Mouse (Mus musculus) ovary, postnatal 10 days (tissue): Measurements from ENCODE around the gene Hist1h2ae.
"Not testable (repeated sequence)": the region's sequence is repeated elsewhere in the genome, so short reads cannot be mapped to it uniquely, and the experiment has no call there.

Source experiments
- DNase-seq: peaks from one replicate; pipeline ENCODE4 v3.0.0; 2022; ENCODE audit warnings: low spot score

The Hist1h2ae gene

GRCm38 (mm10) chr13:23583387-23584068 is 12.5 kb upstream of the Hist1h2ae start:
- DNase-seq = no peak

- no peak for DNase-seq
Measured at GRCm38 (mm10) chr13:23582219-23583056, 11.4 kb upstream of the Hist1h2ae start.

DNA sequence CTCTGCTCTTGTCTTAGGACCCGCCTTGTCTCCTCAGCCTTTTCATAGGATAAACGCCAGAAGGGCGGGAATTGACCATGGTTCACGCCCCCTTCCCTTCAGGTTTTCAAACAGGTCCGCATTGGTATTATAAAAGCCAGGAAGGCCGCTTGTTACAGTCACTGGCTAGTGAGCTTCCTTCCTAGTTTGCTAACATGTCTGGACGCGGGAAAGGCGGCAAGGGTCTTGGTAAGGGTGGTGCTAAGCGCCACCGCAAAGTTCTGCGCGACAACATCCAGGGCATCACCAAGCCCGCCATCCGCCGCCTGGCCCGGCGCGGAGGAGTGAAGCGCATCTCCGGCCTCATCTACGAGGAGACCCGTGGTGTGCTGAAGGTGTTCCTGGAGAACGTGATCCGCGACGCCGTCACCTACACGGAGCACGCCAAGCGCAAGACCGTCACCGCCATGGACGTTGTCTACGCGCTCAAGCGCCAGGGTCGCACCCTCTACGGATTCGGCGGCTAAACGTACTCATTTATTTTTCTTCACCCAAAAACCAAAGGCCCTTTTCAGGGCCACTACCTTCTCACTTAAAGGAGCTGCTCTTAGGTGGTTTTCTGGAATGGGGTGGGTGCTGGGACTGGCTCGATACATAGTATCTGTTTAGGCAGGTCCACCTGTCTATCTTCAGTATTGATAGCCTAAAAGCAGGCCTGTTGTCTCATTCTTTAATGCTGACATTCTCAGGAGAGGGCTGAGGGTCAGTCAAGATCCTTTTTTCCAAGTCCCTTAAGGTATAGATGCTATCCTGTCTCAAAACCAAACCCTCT is 10.6 kb upstream of the Hist1h2ae start, which contains the start of gene Hist1h4d:
Gene Hist1h4d (plus strand): TSS at position 191 of the 811 bp plus-strand sequence.
- DNase-seq = peak; percentile 97

- DNase-seq = no peak
Measured at GRCm38 (mm10) chr13:23577835-23578234, 6.8 kb upstream of the Hist1h2ae start.

DNA sequence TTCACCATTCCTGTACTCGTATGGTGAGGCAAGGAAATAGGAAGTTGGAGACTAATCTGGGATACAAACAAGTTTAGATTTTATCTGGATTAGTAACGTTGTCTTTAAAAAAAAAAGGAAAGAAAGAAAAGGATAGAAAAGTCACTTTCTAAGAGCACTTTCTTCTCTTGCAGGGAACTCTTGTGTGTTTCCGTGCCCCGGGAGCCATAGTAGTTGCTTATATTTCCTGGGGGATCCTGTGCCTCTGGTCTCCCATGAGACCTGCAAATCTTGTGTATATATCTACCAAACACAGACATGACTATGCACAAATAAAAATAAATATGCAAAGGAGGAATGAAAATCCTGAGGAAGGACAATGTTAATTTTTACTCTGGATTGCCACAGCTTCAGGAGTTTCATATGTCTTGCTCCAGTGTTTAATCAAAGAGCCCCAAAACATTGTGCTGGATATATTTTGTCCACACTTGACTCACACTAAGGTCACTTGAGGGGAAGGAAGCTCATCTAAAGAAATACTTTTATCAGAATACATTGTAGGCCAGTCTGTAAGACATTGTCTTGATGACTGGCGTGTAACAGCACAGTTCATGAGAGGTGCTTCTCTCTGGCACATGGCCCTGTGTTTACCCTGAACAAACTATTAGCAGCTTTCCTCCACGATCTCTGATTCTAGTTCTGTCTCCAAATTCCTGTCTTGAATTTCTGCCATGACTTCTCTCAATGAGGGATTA is 6.1 kb upstream of the Hist1h2ae start:
- DNase-seq = no peak

DNA sequence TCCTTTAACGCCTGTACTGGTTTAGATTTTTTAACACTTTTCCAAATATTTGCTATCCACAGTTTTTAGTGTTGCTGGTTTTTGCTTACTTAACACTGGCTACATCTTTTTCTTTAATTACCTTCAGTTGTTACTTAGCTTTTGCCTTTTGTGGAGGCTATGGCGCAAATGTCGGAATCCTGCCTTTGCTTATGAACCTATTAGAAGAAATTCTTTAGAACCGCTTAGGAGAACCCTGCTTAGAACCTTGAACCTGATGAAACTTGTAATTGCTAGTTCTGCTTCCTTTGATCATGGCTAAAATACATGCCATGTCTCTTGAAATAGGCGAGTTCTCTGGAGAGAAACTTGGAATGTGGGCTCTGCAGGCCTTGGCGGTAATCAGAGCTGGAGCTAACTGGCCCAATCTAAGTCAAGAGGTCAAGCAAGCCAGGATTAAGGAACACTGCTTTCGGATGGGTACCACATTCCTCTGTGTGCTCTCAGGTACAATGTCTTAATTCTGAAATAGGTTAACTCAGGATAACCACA is 5.4 kb upstream of the Hist1h2ae start:
- no peak for DNase-seq

- not testable (repeated sequence) for DNase-seq
Measured at GRCm38 (mm10) chr13:23575864-23576313, 4.9 kb upstream of the Hist1h2ae start.

GRCm38 (mm10) chr13:23575271-23575851 is 4.3 kb upstream of the Hist1h2ae start, which contains the start of gene Hist1h3d:
Gene Hist1h3d (plus strand): TSS chr13:23575763.
- no peak for DNase-seq

DNA sequence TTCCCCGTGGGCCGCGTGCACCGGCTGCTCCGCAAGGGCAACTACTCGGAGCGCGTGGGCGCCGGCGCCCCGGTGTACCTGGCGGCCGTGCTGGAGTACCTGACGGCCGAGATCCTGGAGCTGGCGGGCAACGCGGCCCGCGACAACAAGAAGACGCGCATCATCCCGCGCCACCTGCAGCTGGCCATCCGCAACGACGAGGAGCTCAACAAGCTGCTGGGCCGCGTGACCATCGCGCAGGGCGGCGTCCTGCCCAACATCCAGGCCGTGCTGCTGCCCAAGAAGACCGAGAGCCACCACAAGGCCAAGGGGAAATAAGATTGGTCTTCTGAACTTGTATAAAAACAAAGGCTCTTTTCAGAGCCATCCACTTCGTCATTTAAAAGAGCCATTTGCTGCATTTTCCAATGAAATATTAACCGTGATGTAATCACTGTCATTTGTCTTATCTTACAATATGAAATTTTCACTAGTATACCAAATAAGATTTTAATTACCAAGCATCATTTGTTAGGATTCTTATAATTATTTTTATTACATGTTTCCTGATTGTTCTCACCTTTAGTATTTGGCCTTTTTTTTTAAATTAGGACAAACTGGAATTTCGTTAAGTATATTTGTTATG is 3.6 kb upstream of the Hist1h2ae start:
- not testable (repeated sequence) for DNase-seq

GRCm38 (mm10) chr13:23573898-23574524 is 3.0 kb upstream of the Hist1h2ae start, which contains the start of the genes Hist1h2bf and Hist1h2ad:
Gene Hist1h2bf (minus strand): TSS chr13:23574196.
Gene Hist1h2ad (plus strand): TSS chr13:23574381.
- DNase-seq = peak; percentile 64

DNA sequence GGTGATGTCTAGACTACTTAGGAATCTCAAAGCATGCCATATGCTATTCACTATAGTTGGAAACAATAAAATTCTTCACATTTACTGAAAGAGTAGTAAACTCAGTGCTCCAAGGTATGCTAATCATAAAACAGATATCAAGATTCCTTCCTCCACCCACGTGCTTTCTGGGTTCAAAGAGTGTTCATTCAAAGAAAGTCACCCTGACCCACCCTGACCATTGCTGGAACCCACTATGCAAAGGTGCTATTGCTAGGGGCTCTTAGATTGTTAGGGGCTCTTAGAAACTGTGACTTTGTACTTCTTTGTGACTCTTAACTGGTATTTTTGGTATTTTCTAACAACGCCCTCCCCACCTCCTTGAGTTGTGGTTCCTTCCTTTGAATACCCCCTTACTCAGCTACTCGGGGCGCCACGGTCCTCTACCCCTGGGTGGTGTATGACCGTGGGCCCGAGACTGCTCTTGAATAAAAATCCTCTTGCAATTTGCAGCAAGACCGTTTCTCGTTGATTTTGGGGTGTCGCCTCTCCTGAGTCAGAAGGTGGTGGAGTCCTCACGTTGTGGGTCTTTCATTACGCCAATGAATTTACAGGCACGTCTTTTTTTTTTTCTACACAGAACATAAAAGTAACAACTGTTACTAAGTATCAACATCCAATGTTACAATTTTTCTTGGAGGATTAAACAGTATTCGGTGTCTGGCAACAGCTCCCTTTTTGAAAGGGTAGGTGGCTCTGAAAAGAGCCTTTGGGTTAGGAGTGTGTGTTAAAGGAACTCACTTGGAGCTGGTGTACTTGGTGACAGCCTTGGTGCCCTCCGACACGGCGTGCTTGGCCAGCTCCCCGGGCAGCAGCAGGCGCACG is 2.2 kb upstream of the Hist1h2ae start:
- not testable (repeated sequence) for DNase-seq

- no peak for DNase-seq
Measured at GRCm38 (mm10) chr13:23572218-23573033, 1.4 kb upstream of the Hist1h2ae start.

DNA sequence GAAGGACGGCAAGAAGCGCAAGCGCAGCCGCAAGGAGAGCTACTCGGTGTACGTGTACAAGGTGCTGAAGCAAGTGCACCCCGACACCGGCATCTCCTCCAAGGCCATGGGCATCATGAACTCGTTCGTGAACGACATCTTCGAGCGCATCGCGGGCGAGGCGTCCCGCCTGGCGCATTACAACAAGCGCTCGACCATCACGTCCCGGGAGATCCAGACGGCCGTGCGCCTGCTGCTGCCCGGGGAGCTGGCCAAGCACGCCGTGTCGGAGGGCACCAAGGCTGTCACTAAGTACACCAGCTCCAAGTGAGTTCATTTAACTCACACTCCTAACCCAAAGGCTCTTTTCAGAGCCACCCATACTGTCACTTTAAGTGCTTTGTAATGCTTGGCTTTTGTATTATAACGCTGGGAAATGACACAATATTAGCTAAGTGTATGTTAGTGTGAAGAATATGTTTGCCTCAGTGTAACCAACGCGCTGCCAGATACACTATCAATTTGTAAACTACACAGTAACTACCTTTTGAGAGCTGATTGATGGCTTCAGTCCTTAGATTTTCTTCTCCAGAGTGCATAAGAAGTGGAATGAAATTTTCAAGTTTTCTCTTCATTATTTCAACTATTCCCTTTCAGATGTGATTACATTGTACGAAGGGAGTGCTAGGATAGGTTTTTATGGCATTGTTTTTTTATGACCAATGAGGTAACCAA is 641 bp upstream of the Hist1h2ae start:
- not testable (repeated sequence) for DNase-seq

GRCm38 (mm10) chr13:23570261-23571021 is 579 bp downstream of the Hist1h2ae start:
- not testable (repeated sequence) for DNase-seq

DNA sequence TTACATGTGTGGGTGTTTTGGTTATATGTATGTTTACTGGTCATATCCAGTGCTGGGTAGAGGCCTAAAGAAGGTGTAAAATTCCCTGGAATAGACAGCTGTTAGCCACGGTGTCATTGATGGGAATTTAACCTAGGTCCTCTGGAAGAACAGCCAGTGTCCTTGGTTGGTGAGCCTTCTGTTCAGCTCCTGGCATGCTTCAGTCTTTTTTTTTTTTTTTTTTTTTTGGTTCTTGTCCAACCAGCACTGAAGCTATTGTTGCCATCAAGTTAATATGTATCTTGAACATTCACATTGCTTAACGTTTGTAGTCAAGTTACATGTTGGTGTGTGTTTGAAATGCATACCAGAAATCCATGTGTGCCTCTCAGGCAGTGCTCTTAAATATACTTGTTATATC is 6.5 kb downstream of the Hist1h2ae start:
- no peak for DNase-seq

DNA sequence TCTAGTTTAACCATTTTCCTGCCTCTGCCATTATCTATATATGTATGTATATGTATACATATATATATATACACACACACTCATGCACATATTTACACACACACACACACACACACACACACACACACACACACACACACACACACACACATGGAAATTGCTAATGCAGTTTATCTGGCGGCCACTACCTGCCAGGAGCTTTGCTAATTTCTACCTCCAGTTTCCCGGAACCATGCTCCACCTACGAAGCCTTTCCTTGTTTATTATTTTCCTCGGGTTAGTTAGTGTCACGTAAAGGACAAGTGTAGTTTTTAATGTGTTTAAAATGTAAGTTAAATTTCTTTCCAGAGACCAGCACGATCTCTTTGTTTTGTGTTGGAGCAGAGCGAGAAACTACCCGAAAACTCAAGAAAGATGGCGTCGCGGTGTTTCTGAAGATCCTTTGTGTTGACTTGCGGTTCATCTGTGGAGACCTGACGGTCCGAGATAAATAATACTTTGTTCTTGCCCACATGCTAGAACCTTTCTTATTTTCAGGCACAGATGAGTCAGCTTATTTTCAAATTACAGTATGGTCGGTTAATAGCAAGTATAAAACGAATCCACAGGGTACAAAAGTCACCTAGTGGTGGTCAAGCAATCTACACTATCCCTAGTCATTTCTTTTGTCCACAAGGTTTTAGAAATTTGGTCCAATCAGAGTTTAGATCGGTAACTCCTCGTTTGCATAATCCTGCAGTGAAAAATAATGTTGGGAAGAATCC is 8.1 kb downstream of the Hist1h2ae start:
- no peak for DNase-seq
